Mouse (Mus musculus) embryonic fibroblast, embryonic 13.5 days (primary cell): Measurements from ENCODE around the gene Syne2. TPM values are rescaled to one million over a fixed set of nuclear protein-coding genes. Genes with fewer than 3 reads are reported as not detected.
"Not testable (repeated sequence)": the region's sequence is repeated elsewhere in the genome, so short reads cannot be mapped to it uniquely, and the experiment has no call there.

Experiments
- H3K27ac ChIP-seq: 2 replicates; pipeline ENCODE4 v1.5.1; 2012; ENCODE audit warnings: low read length, control low read depth, inconsistent platforms; ENCODE audit not compliant: insufficient read depth
- H3K4me1 ChIP-seq: 2 replicates; pipeline ENCODE4 v1.6.1; 2011; ENCODE audit warnings: low read length; ENCODE audit not compliant: control insufficient read depth, insufficient read depth
- H3K4me3 ChIP-seq: 2 replicates; pipeline ENCODE4 v1.5.1; 2011; ENCODE audit warnings: mild to moderate bottlenecking, control low read depth, low read length; ENCODE audit not compliant: insufficient read depth
- CTCF ChIP-seq: IDR thresholded peaks from 2 replicates; pipeline ENCODE4 v1.5.1; 2011; ENCODE audit warnings: mild to moderate bottlenecking, control low read depth, low read length, moderate library complexity, borderline replicate concordance; ENCODE audit not compliant: insufficient read depth
- POLR2A ChIP-seq: IDR thresholded peaks from 2 replicates; pipeline ENCODE4 v1.6.1; 2011; ENCODE audit warnings: low read depth, mild to moderate bottlenecking, control low read depth, low read length, moderate library complexity
- polyA plus RNA-seq: library from polyadenylated mRNA; stranded (reverse); fragments of >200 nt; gene quantifications from 2 replicates; pipeline ENCODE4 v1.2.4, GENCODE M21; 2011; ENCODE audit warnings: low read depth; ENCODE audit not compliant: missing spikeins, insufficient read length

Syne2 gene
- 10.9 TPM in 2 replicates for polyA plus RNA-seq

DNA sequence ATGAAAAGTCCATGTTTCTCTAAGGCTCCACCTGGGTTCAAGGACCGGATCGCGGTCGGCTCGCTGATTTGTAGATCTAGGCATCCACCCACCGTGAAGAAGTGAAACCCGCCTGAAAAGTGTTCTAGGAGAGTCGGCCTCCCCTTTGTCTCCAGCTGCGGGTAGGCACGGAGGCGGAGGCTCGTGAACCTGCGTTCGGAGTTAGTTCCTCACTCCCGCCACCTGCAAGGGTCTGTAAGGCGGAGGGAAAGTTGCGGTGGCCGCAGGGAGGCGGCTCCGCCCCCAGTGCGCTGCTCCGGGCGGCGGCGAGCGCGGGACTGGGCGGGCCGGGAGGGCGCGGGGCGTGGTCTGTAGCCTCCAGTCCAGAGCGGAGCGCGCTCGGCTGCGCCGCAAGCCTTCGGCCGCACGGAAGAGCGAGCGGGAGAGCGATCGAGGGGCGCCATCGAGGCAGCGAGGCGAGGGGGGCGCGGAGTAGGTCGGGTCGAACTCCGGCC, at the start of gene Syne2:
Gene Syne2, plus strand, starts transcription at position 176 of the 494 bp plus-strand sequence.
- peak within 1 kb of the TSS; percentile 76 for H3K4me3 ChIP-seq
- 0 out of 2 replicates have a peak, but pooled peaks cover 4% of the 10 kb centered on the region for H3K4me1 ChIP-seq
- no peak for TF ChIP-seq CTCF
- peak; percentile 64 for TF ChIP-seq POLR2A
- no peak within 1 kb of the TSS for H3K27ac ChIP-seq

DNA sequence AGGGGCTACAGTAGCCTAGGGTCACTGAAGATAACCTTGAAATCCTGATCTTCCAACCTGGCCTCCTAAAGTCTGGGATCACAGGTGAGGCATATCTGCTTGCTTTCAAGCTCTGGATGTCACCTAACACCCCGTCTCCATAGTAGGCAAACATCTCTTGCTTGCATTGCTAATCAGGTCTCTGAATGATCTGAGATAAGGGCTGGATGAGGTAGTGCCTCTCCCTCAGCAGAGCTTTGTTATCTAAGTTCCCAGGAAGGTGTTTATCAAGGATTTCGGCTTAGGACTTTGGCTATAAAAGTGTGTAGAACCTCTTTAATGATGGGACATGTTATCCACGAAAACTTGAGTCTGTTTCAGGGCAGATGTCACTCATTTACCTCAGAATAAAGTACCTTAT, 46.5 kb upstream of the Syne2 start:
- Histone ChIP-seq H3K4me3 (no peak overlapping the region), H3K4me1 (no peaks in the 10 kb centered on the region), H3K27ac (no peak overlapping the region)
- no peak for TF ChIP-seq CTCF
- TF ChIP-seq POLR2A = no peak

DNA sequence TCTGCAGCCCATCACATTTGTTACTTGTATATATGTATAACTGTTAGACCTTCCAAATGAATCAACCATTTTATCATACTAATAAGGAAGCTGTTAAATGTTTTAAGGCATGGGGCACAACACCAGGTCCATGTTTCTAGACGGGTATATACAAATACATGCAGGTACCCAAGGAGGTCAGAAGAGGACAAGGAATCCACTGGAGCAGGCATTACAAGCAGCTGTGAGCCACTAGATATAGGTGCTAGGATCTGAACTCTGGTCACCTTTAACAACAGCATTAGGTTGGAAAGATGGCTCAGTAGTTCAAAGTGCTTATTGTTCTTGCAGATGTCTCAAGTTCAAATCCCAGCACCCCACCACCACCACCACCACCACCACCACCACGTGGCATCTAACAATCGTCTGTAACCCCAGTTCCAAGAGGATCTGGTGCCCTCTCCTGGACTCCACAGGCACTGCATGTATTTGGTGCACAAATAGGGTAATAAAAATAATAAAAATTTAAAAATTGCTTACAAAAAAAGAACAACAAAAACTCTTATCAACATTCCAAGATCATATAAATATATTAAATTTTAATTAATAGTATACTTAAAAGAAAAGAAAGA, 45.4 kb upstream of the Syne2 start:
- H3K4me1 ChIP-seq = no peaks in the 10 kb centered on the region
- TF ChIP-seq POLR2A (no peak), CTCF (peak; percentile 63)
- no peak overlapping the region for H3K27ac ChIP-seq
- H3K4me3 ChIP-seq = no peak overlapping the region

DNA sequence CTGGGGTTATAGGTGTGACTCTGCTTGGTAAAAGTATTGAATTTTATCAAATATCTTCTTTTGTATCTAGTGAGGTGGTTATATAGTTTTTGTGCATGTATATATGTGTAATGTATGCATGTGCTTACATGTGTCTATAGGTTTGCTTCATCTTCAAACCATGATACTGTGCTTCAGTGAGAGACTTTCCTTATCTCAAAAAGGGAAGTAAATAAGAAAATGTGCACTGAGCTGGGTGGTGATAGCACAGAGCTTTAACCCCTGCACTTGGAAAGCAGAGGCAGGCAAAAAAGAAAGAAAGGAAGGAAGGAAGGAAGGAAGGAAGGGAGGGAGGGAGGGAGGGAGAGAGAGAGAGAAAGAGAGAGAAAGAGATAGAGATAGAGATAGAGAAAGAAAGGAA, 36.5 kb upstream of the Syne2 start:
- Histone ChIP-seq H3K27ac (no peak overlapping the region), H3K4me3 (no peak overlapping the region), H3K4me1 (no peaks in the 10 kb centered on the region)
- TF ChIP-seq CTCF = no peak
- TF ChIP-seq POLR2A = no peak

DNA sequence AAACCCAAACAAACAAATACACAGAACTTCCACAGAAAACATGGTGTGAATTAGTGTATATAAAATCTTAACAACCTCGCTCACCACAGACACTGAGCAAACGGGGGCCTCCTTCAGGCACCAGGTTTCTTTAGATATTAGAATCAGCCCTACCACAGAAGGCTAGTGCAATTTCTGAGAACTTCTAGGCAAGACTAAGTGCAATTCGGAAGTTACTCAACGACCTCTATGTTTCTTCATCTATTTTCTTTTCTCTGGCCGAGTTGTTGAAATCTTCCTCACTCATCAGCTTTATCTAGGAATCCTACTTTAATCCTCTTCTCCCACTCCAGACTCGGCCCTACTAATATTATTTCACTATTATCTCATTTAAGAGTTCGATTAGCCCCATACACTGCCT, 35.9 kb upstream of the Syne2 start:
- Histone ChIP-seq H3K27ac (no peak overlapping the region), H3K4me3 (no peak overlapping the region), H3K4me1 (no peaks in the 10 kb centered on the region)
- TF ChIP-seq POLR2A = no peak
- TF ChIP-seq CTCF = no peak

DNA sequence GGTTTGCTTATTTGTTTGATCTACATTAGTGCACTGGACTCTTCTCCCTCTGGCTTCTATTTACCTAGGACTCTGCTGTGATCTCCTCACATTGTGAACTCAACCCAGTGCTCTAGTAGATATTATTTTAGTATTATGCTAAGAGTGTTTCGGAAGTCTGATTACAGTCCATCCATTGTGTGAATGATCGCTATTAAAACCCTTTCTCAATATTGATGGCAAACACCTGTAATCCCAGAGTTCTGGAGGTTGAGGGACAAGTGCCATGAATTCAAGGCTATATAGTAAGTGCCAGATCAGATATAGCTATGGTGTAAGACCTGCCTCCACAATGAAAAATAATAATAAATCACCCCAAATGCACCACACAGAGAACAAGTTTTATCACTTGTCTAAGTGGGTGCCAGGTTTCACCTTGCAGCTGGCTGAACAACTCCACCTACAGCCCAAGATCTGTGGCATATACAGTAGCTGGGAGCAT, 33.6 kb upstream of the Syne2 start:
- H3K4me3 ChIP-seq = no peak overlapping the region
- TF ChIP-seq POLR2A = no peak
- TF ChIP-seq CTCF = no peak
- no peak overlapping the region for H3K27ac ChIP-seq
- no peaks in the 10 kb centered on the region for H3K4me1 ChIP-seq

DNA sequence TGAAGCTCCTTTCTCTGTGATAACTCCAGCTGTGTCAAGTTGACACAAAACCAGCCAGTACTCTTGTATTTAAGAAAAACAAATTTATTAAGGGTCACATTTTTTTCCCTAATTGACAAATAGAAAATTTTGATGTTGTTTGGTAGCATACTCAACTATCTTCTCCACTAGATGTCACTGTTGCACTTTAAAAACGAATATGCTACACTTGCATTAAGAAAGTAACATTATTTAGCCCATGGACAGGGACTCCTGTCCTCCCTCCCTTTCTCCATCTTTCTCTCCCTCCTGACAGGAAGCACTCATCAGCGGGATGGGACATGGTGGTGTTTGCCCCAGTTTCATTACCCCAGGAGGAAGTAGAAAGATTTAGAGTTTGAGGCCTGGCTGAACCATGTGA, 31.3 kb upstream of the Syne2 start:
- H3K4me3 ChIP-seq, H3K27ac ChIP-seq, H3K4me1 ChIP-seq: not testable (repeated sequence)

DNA sequence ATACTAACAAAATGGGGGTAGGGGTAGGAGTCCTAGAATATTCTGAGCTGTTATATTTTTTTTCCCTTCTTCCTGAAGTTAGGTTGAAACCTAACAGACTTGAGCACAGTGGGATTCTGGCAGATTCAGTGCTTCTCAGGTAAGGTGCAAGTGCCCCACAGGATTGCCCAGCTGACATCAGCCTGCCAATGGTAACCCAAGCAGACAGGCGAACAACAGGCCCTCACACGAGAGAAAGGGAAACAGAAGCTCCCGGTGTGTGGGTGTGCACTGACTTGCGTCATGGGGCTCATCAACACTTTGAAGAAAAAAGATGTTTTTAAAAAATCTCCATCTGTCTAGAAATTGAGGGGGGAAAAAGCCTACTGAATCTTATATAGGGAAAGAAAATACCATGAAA, 28.5 kb upstream of the Syne2 start:
- Histone ChIP-seq H3K27ac (no peak overlapping the region), H3K4me3 (no peak overlapping the region), H3K4me1 (no peaks in the 10 kb centered on the region)
- TF ChIP-seq CTCF (no peak), POLR2A (no peak)

DNA sequence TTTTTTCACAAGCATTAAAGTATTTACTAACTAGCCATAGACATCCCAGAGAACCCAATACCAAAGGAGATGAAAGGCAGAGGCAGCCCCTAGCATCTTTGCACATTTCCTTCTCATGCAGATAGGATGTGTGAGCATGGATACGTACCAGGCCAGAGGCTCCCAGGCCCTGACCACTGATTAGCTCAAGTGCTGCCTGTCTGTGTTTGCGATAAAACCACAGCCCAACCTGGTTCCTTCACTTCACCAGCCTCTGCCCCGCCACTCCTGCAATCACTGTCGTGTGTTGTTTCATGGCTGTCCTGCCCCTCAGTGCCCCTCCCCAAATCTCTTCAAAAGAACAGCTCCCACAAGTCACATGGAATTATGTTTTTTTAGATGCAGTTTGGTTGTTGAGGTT, 23.4 kb upstream of the Syne2 start:
- Histone ChIP-seq H3K4me1 (no peaks in the 10 kb centered on the region), H3K27ac (no peak overlapping the region), H3K4me3 (no peak overlapping the region)
- TF ChIP-seq POLR2A = no peak
- TF ChIP-seq CTCF = no peak

DNA sequence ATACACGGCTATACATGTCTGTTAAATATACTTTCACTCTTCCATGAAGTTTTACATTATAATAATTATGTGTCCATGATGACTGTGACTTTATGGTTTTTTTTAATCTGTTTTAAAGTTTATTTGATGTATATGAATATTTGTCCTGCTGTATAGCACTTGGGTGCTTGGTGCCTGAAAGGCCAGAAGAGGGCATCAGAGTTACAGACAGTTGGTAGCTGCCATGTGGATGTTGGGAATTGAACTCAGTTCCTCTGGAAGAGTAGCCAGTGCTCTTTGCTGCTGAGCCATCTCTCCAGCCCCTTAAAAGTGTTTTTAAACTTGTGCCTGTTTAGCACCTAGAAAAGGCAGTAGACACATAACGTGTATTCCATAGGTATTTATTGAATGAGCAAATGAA, 21.4 kb upstream of the Syne2 start:
- H3K4me3 ChIP-seq = no peak overlapping the region
- H3K27ac ChIP-seq = no peak overlapping the region
- no peak for TF ChIP-seq POLR2A
- TF ChIP-seq CTCF = peak; percentile 51; the same call in 1 of the 2 replicates
- H3K4me1 ChIP-seq = no peaks in the 10 kb centered on the region
